Mouse (Mus musculus) spleen, postnatal 14 days (tissue): ENCODE measurements around the gene Gatd1.

ENCODE experiments used
- DNase-seq, 2 experiments: peaks; one replicate each; pipeline ENCODE4 v3.0.0; 2021 to 2022; ENCODE audit warnings: low spot score in 2 of 2

The Gatd1 gene

DNA sequence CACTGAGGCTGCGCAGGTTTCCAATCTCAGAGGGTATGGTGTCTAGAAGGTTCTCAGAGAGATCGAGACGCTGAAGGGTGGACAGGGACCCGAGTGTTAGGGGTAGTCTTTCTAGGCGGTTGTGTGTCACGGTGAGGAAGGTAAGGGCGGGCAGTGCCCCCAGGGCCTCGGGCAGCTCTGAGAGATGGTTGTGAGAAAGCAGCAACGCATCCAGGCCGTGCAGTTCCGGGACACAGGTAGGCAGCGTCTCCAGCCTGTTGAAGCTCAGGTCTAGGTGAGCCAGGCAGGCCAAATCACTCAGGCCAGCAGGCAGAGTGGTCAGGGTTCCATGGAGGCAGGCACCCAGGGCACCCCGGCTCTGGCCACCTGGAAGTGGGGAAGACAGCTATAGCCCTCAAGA, 28.3 kb upstream of the Gatd1 start:
- DNase-seq = no peak

DNA sequence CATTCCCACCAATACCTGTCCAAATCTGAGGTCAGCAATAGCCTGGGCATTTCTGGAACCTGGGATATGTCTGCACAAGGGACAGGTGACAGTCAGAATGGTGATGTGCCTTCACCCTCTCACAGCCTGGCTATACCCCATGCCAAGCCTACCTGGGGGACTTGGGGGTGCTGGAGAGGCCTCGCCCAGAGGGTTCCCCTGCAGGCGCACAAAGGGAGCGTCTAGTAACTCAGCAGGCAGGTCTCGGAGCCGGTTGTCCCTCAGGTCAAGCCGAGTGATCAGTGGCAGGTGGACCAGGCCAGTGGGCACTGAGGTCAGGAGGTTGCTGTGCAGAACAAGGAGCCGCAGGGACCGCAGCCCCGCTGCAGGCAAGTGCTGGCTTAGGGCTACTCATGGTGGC, 27.5 kb upstream of the Gatd1 start:
- no peak for DNase-seq

DNA sequence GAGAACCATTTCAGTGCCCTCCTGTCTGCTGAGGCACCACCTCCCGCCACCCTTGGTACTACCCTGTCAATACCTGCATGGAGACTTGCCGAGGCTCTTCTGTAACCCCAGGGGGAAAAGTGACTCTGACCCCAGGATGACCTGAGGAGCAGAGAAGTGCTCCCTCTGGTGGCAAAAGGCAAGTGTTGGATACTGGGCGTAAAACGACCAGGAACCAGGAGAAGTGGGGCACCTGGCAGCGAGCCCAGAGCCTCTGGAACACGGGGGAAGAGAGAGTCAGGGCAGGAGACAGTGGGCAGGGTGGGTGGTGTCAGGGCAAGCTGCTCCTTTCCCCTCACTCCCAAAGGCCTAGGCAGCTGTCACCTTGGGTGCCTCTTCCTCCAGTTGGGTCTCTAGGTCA, 26.7 kb upstream of the Gatd1 start:
- peak in 1 of 2 experiments; percentile 50 for DNase-seq

DNA sequence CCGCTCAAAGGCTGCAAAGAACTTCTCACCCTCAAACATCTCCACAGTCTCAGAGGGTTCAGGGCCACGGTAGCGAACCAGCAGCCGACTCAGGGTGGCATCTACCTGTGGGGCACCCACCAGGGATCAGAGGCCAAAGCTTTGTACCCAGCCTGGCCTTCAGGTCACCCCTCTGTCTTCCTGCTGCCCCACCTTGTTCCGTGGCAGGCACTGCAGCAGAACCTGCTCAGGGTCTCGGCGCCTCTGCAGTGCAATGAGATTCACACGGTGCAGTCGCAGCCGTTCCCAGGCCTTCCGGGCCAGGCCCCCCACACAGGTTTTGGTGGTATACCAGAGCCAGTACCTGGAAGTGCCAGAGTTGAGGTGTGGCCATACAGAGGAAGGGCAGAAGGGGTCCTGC, 25.9 kb upstream of the Gatd1 start:
- DNase-seq = no peak

DNA sequence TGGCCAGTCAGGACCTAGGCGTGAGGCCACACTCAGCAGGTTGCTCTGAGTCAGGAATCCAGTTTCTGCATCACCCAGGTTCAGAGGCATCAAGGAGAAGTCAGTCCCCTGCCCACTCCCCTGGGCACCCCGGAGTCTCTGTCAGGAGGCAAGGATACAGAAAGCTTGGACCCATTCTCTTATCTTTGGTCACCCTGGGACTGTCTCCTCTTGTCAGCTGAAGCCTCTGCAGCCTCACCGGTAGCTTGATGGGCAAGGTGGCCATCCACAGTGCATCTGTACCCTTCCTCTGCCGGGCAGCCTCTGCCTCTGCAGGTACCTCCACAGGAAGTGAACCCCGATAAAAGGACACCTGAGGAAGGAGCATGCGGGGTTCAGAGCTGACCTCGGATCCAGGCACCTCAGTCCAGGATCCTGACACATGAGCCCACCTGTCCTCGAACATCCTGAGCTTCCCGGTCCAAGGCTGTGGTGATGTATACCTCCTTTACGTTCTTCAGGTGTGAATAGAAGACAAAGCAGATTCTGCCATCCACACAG, 25.3 kb upstream of the Gatd1 start:
- DNase-seq = no peak

DNA sequence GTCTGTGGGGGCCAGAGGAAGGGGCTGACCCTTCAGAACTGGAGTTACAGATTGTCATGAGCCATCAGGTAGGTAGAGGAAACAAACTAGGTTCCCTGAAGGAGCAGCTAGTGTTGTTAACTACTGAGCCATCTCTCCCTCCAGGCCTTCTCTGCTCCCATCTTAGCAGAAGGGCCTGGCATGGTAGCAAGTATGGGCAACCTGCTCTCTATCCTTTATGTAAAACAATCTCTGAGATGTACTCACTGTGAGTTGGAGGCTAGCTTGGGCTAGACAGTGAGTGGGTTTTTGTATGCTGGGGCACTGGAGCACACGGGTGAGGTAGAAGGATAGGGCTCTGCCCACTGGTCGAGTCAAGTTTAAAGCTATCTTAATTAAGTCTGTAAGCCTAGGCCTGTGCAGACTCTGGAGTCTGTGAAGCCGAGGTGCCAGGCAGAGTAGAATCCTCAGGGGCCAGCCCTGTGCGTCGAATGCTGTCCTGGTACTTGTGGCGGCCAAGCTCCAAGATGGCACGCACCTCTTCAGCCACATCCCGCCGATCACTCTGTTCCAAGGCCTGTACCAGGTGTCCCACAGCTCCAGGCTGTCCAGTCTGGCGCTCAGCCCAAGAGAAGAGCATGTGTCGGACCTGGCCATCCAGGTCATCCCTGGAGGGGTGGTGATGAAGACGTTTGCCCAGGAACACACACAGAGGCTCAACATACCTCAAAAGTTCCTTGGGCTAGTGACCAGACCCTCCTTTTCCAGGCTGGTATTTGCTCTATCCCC, 24.4 kb upstream of the Gatd1 start:
- DNase-seq = no peak

DNA sequence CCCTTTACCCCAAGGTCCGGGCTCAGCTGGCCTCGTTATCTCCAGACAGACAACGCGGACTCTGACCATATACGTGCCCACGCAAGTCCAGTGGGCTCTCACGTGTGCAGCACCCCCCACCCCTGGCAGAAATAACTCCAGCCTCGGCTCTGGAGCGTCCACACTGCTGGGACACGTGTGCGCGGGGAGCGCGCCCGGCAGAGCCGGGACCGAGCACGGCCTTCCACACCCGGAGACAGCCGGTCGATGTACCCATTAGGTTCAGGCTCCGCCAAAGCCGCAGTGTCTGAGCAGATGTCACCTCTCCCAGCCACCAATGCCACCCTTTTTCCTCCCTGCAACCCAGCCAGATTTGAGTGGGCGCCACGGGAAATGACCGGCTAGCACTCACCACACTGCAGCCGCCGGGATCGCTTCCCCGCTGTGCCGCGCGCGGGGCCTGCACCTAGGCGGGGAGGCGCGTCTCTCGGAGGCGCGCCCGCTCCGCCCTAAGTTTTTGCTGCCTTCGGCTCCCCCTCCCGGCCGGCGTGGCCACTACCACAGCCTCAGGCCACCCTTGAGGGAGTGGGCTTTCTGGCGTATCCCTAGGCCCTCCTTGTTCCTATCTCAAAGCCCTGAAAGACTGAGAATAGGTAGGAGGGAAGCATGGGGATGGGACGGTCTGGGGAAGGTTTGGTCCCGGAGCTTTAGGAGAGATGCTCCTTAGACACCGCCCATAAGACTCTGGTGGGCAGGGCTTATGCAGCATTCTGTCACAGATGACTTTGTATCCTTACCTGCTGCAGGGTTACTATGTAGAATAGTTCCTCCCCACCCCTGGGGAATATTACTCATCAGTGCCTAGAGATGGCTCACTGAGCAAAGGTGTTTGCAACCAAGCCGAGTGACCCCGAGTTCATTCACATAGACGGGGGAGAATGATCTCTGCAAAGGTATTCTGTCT, 23.5 kb upstream of the Gatd1 start, which contains the start of gene Slc25a22:
TSS of gene Slc25a22 (minus strand) at position 715 of the 943 bp plus-strand sequence.
- DNase-seq = peak; percentile 67 to 80

DNA sequence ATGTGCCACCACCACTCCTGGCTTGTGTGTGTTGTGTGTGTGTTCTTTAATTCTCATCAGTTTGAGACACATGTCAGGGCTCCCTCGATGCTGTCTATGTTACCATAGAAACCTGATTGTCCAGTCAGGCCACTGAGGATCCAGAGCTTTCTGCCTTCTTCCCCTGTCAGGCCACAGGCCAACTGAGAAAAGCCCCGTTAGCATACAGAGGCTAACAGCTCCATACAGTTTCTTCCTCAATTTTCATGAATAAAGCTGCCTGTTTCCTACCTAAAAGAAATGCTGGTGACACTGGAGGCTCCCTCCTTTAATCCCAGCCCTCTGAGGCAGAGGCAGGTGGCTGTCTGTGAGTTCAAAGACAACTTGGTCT, 22.6 kb upstream of the Gatd1 start:
- no peak for DNase-seq

DNA sequence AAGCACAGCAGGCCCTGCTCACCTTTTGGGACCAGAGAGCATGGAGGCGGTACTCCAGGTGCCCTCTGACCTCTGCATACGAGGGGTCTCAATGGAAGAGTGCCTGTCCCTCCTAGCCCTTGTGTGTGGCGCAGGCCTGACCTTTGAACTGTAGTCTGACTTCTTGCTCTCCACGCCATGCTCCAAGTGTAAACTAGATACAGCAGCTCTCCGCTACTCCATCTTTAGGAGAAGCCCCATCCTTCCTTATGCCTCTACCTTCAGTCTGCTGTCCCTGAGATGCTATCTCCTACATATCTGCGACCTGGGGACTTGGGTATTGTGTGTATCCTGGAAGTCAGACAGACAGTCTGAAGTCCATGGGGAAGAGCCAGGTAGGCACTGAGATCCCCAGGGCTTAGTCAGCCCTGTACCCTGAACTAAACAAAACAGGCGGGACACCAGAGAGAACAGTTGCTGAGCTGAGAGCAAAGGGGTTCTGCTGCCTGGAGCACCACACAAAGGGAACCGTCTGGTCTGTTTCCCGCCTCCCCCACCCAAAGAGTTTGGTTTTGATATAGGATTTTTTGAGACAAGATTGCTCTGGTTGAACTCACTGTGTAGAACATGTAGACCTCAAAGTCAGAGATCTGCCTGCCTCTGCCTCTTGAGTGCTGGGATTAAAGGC, 22.1 kb upstream of the Gatd1 start:
- no peak for DNase-seq

DNA sequence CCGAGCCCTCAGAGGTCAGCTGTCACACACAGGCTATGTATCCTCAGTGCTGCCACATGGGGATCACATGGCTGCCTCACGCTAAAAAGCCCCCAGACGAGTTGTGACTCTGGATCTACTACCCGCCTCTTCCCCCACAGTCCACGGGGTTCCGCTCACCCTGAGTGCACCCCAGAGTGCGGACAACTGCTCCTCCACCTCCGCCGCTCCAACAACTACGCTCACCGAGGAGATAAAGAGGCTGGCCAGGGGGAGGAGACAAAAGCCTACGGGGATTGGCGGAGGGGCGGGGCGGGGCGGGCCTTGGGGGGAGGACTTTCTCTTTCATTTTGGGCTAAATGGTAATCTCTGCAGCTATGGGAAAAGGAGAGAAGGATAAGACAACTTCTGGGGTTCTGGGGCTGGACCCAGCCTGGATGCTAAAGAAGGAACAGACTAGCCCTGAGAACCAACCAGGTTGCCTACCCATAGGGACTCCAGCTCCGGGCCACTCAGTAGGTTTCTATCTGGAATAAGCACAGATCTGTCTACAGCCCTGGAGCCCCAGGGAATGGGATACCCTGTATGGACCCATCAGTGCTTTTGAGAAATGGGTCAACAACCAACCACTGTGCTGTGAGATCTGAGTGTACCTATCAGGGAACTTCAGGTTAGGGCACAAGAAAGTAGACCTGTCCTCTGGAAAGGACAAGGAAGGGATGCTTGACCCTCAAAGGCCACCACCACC, 21.4 kb upstream of the Gatd1 start:
- peak in 1 of 2 experiments; percentile 54 for DNase-seq

DNA sequence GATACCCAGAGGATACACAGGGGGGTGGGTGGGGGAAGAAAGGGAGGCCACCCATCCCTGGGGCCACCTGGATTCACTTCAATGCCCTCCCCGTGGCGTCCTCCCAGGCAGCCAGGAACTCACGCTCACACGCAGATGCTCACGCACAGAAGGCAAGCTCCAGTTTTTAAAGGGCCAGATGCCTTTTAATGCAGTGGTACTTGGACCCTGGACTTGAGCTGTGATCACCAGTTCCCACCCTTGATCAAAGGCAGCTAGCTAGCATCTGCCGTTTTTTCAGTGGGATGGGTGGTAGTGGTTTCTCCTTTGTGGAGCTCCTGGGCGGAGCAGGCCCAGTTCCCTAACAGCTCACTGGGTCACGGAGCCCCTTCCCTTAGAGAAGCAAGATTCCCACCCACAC, 20.5 kb upstream of the Gatd1 start:
- DNase-seq = no peak

DNA sequence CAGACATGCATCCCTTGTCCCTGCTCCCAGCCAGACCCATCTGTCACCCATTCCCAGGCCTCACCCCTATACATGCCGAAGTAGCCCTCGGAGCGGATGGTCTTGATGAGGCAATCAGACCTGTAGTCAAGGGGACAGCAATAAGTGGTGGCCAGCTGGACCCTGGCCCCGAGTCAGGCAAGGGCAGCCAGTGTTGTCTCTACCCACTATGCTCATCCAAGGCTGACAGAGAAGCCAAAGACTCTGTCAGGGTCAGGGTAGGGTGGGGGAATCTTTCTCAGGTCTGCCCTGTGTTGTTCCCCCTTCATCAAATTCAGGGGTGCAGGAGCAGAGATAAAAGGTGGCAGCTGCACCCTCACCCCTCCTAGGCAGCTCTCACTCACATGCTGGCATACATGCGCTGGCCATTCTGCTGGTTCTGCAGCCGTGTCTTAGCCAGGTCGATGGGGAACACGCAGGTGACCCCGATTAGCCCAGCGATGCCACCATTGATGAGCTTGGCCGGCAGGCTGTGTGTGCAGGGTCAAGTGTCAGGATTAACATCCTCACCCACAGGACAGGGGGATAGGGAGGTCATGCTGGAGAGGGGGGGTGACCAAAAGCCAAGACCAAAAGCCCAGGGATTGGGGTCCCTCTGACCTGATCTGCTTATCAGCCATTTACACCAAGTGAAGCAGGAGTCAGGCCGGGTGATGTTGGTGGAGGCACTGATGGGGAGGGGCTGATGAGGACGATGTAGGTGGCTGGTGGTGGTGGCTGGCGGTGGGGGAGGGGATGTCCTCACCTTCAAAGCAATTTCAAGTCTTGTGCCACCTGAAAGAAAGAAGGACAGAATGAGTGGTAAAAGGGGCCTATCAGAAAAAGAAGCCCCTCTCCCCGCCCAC, 19.8 kb upstream of the Gatd1 start:
- DNase-seq = no peak

DNA sequence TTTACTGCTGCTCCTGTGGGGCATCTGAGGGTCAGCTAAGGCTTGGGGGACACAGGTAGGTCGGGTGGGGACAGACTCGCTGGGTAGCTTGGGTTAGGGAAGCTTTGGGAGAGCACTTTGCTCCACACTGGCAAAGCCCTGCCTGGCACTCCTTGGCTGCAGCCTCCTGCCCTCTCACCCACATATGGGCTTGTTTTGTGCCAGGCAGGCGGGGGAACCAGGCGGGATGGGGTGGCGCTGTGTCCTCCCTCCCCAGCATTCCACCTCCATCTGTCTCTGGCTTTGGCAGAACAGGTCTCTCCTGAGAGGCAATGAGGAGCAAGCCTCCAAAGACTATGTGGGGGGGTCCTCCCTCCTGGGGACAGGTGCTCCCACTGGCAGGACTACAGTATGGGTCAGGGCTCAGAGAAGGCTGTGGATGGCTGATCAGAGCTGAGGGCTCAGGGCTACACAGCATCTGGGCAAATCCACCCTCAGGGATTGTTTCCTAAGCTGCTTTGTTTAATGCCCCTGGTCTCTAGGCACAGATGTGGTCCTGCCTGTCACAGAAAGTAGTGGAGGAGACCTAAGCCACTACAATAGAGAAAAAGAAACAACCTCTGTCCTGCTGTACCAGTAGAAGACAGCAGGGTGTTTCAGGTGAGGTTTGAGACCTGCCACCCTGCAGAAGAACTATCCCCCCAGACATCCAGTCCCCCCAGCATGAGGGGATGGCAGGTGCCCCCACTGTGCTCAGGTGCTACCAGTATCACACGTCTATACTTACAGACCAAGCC, 19.0 kb upstream of the Gatd1 start:
- no peak for DNase-seq

DNA sequence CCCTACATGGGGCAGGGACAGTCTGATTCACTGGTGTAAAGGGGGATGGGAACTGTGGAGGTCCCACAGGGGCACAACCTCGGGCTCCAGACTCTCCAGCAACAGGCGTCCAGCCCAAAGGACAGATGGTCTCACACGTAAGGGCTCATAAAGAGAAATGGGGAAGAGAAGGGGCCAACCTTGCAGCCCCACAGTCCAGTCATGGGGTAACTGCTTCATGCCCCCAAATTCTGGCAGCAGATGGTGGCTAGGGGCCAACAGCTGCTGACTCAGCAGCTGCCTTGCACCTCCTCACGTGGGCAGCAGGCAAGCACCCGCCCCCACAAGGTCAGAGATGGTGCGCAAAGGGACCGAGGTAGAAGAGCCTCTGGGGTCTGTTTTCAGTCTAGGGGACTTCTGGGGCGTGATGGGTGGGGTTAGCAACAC, 18.3 kb upstream of the Gatd1 start:
- DNase-seq = no peak

DNA sequence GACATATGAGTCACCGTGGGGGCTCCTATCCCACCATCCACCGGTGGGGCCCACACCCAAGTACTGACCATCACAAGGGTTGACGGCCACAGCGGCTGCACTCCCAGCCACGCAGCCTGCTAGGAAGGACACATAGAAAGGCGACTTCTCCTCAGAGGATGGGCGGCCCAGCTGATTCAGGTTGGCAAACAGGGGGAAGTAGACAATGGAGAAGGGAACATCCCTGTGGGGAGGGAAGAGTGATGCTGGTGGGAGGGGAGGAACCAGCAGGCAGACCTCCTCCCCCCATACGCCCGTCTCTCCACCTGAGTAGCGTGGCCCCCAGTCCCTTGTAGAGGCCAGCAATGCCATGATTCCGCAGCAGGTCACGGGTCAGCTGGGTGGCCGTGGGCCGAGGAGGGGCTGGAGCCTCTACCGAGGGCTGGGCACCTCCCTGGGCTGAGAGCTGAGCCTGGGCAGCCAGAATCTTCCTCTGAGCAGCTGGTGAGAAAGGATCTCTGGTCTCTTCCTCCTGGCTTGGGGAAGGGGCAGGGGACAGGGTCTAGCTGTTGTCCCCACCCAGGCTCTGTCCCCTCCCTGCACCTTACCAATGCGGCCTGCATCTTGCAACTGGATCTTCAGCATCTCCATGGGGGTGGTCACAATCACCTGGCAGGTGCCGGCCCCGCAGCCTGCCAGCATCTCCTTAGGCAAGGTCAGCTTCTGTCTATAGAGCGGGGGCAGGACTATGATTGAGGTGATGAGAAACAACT, 17.7 kb upstream of the Gatd1 start:
- no peak for DNase-seq

DNA sequence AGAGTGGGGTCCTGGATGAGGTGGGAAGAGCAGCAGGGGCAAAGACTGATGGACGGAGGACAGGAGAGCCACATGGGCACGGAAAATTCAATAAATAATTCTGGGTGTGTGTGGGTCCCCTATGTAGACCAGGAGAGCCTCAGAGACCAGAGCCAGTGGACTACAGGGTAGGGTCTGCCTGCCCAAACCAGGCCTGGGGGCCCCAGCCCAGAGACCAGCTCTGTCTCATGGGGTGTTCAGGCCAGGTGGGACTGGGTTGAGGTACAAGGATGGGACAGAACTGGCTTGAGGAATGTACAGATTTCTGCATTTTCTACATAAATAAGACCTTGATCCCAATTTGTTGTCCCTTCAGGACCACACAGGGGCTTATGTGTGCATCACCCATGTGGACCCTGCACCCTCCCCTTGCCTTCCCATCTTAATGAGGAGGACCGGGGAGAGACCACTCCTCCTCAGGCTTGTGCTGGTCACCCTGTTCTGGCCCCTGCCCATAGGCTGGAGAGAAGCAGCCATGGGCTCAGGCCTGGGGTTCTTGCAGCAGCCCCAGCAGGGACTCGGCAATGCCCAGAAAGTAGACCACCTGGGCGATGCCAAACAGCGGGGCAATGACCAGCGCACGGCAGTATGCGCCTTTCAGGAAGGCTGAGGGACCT, 16.8 kb upstream of the Gatd1 start:
- no peak for DNase-seq

DNA sequence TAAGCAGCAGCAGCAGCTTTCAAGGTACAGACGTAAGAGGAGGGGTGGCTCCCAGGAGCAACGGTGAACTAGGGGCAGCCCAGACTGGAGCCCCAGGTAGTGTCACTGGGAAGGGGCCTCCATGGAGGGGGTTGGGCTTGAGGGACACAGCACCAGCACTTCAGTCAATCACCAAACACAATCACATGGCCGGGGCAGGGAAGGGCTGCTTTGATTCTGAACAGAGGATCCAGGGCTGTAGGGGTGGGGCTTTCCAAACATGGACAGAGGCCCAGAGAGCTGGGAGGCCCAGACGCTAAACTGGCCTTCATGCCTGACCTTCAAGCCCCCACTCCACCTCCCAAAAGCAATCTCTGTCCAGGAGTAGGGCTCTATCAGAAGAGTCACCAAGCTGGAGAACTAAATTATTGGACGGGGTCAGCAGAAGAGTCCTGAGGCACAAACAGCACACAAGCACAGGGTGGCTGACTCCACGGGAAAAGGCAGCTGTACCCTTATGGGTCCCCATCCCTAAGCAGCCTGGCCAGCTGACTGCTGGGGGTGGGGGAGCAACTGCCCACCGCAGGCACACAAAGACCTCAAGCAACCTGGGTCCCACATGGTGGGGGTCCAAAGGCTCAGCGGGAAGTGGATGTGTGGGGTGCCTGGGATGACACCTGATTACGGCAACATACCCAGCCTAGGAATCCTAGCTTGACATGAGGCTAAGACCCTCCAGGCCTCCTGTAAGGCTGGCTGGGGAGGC, 16.1 kb upstream of the Gatd1 start:
- DNase-seq = no peak

DNA sequence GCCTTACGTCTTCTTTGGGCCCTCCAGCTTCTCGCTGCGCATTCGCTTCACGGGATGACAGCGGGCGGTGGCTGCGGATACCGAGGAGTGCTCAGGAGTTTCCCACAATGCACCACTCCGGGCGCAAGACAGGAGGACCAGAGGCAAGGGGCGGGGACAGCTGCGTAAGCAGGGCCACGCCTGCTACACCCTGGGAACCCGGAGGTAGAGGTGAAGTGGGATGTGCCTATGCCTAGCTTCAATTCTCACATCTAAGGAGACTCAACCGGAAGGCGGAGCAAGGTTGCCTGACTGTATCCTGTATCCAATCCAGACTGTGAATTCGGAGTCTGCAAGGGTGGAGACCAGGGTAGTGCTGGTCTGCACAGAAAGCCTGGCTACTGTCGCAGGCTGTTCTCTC, 15.4 kb upstream of the Gatd1 start, which contains the start of gene Cend1:
TSS of gene Cend1 (minus strand) at position 182 of the 400 bp plus-strand sequence.
- no peak for DNase-seq
